Mouse (Mus musculus) T-helper 1 cell (primary cell): ENCODE data around the gene Necap2.

ENCODE experiments used
- in situ Hi-C: fragments of 300-600 bp; cut with MboI, MseI; formaldehyde crosslinking; loops from one replicate; pipeline ENCODE4 v1.15.1; 2025; ENCODE audit warnings: high pct_unique_total_duplicates

Necap2 gene

GRCm38 (mm10) chr4:141033606-141034549, 44.3 kb downstream of the Necap2 start:
- in situ Hi-C loops: no loop called here

DNA sequence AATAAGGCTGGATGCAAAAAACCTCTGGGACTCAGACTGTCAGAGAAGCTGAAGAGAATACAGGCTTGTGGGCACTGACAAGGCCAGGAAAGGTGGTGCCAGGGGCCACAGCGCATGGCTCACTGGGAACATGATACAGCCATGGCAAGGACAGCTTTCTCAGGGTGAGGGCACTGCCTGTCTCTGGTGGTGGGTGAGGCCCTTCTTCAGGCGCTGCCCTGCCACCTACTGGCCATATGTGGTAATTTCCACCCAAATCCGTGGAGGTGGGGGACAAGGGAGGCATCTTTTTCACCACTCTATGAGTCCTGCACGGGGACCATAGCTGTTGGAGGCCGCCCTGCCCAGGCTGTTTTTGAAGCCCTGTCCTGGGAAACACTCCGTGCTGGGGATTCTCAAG, 46.4 kb downstream of the Necap2 start:
- in situ Hi-C loops: no loop called here

DNA sequence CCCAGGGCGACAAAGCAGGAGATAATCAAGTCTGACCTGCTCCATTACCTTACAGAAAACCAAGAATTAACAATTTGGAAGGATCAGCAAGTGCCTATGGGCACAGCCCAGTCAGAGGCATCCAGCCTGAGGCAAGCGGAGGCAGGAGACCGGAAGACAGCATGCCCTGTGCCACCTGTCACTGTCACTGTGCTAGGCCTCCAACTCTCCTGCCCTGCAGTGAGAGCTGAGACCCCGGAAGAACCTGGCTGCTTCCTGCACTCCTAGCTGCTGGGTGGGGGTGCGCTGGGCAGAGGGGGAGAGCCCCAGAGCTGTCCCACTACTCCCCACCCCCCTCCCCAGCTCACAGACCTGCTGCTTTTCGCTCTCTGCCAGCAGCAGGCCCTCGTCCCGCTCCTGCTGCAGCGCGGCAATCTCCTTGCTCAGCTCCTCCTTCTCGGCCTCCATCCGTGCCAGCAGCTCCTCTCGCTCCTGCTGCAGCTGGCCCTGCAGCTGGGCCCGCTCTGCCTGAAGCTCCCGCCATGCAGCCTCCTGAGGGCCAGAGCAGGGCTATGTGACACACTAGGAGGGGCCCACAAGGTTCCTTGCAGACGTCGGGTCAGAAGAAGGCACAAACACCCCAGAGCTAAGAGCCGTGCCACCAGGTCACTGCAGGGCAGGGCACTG, 47.5 kb downstream of the Necap2 start:
- in situ Hi-C loops: no loop called here

- in situ Hi-C loops: no loop called here
These were observed 53.2 kb downstream of the Necap2 start for GRCm38 (mm10) chr4:141024992-141025391.

- in situ Hi-C loops: no loop called here
These were observed 54.1 kb downstream of the Necap2 start for GRCm38 (mm10) chr4:141024052-141024451.

DNA sequence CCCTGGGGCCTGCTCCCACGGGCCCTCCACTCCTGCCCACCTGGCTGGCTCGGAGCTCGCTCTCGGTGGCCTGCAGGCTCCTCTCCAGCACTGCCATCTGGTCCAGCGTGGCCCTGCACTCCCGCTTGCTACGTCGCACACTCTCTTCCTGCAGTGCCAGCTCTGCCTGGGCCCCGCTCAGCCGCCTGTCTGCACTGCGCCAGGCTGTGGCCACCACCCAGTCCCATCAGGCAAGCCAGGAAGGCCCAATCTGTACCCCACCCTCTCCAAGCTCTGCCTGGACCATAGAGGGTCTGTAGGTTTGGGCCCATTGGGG, 56.6 kb downstream of the Necap2 start:
- in situ Hi-C loops: no loop called here

DNA sequence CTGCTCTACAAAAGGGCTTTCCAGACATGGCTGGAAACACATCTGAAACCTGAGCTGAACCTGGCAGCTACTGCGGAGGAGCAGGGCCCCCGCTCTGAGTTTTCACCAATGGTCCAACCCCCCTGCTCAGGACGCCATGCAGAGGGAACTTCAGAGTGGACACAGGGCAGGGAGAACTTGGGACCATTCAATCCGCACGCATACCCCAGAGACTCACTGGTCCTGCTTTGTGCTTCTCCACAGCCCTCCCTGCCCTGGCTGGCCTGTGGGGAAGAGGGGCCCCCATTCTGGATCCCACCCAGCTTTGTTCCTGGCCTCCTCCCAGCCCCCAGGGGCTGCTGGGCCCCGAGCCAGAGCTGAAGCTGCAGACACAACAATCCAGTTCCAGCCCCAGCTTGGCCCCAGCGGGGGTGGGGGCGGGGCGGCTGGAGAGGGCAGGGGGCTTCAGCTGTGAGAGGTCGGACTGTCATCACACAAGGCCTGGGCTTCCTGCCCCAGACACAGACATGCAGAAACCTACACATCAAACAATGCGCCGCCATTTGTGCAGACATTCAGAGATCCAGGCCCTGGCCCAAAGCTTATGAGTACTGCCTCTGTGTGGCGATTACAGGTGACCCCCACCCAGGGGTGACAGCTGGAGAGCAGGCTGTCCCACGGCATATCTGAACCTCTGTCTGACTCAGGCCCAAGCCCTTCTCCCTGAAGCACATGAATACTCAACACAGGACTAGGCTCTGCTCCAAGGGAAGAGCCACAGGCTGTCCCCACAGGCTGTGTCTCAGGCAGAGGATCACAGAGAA, 57.1 kb downstream of the Necap2 start:
- in situ Hi-C loops: no loop called here

- in situ Hi-C loops: no loop called here
These were observed 57.9 kb downstream of the Necap2 start for GRCm38 (mm10) chr4:141020220-141020619.

GRCm38 (mm10) chr4:141017657-141018436, 60.3 kb downstream of the Necap2 start:
- in situ Hi-C loops: no loop called here
